Mouse (Mus musculus) CH12.LX (cell line): ENCODE results near the gene Cmklr1. TPM values are rescaled to one million over a fixed set of nuclear protein-coding genes. Genes with fewer than 3 reads are reported as not detected.

Experiments
- DNase-seq: peaks from one replicate; pipeline ENCODE4 v3.0.0-alpha.2; 2013; ENCODE audit errors: extremely low read depth
- H3K27ac ChIP-seq: 2 replicates; pipeline ENCODE4 v1.5.1; 2012; ENCODE audit warnings: low read depth, mild to moderate bottlenecking, control low read depth, moderate library complexity; ENCODE audit not compliant: insufficient read depth
- H3K27me3 ChIP-seq: replicated peaks from 2 replicates; pipeline ENCODE3; 2012; ENCODE audit warnings: inconsistent platforms
- H3K36me3 ChIP-seq, 2 experiments: replicated peaks in 1 of 2; 2 replicates each; pipeline versions ENCODE3 to v1.6.1; 2012; ENCODE audit warnings: inconsistent platforms in 1 of 2, low read length in 1 of 2, mild to moderate bottlenecking in 1 of 2, mixed read lengths in 1 of 2, moderate library complexity in 1 of 2; ENCODE audit not compliant: control insufficient read depth in 1 of 2, insufficient read depth in 1 of 2
- H3K4me1 ChIP-seq, 2 experiments: 2 replicates each; pipeline ENCODE4 v1.6.1; 2012; ENCODE audit warnings: inconsistent platforms in 1 of 2, moderate library complexity in 1 of 2; ENCODE audit not compliant: insufficient read depth in 2 of 2, control insufficient read depth in 1 of 2
- H3K4me2 ChIP-seq: 2 replicates; pipeline ENCODE4 v1.6.1; 2012; ENCODE audit warnings: low read depth, mild to moderate bottlenecking, control low read depth; ENCODE audit not compliant: poor library complexity, insufficient read depth, severe bottlenecking
- H3K4me3 ChIP-seq, 3 experiments: fragments of 150-350 bp in 1 of 3; sonication (generic) in 1 of 3; replicated peaks in 1 of 3; 2 replicates each; pipeline versions ENCODE3 to v1.5.1; 2011 to 2012; ENCODE audit warnings: low read depth in 2 of 3, low read length in 2 of 3, mild to moderate bottlenecking in 2 of 3, moderate library complexity in 2 of 3, control low read depth in 1 of 3, improper control_type of control experiment in 1 of 3, inconsistent platforms in 1 of 3, mixed read lengths in 1 of 3; ENCODE audit not compliant: poor library complexity in 1 of 3
- H3K79me2 ChIP-seq: replicated peaks from 2 replicates; pipeline ENCODE4 v1.6.1; 2012; ENCODE audit warnings: mild to moderate bottlenecking, moderate library complexity; ENCODE audit not compliant: control insufficient read depth, poor library complexity, insufficient read depth, severe bottlenecking; ENCODE audit errors: extremely low read depth
- H3K9ac ChIP-seq: 2 replicates; pipeline ENCODE4 v1.6.1; 2012; ENCODE audit warnings: low read depth, mild to moderate bottlenecking, control low read depth, moderate library complexity; ENCODE audit not compliant: insufficient read depth
- H3K9me3 ChIP-seq: replicated peaks from 2 replicates; pipeline ENCODE3; 2012; ENCODE audit warnings: low read length, inconsistent platforms, mixed read lengths
- CHD1 ChIP-seq: IDR thresholded peaks from 2 replicates; pipeline ENCODE4 v1.6.1; 2012; ENCODE audit warnings: low read depth, low read length, improper control_type of control experiment, inconsistent platforms
- CHD2 ChIP-seq: IDR thresholded peaks from 2 replicates; pipeline ENCODE4 v1.6.1; 2011; ENCODE audit warnings: low read length, improper control_type of control experiment
- CTCF ChIP-seq, 2 experiments: IDR thresholded peaks in 1 of 2; conservative IDR thresholded peaks in 1 of 2; 2 replicates each; pipeline ENCODE4 v1.5.1; 2011 to 2012; ENCODE audit warnings: low read depth in 2 of 2, low read length in 2 of 2, improper control_type of control experiment in 1 of 2, inconsistent platforms in 1 of 2, mild to moderate bottlenecking in 1 of 2, moderate library complexity in 1 of 2
- E2F4 ChIP-seq: IDR thresholded peaks from 2 replicates; pipeline ENCODE4 v1.6.1; 2011; ENCODE audit warnings: low read depth, low read length, improper control_type of control experiment; ENCODE audit not compliant: insufficient replicate concordance
- EP300 ChIP-seq: IDR thresholded peaks from 2 replicates; pipeline ENCODE4 v1.6.1; 2011; ENCODE audit warnings: low read length, improper control_type of control experiment
- GABPA ChIP-seq: IDR thresholded peaks from 2 replicates; pipeline ENCODE4 v1.6.1; 2012; ENCODE audit warnings: low read depth, low read length, improper control_type of control experiment, inconsistent platforms; ENCODE audit not compliant: insufficient replicate concordance
- HCFC1 ChIP-seq: IDR thresholded peaks from 2 replicates; pipeline ENCODE4 v1.6.1; 2012; ENCODE audit warnings: low read depth, mild to moderate bottlenecking, inconsistent platforms, low read length, improper control_type of control experiment
- IRF4 ChIP-seq: IDR thresholded peaks from 2 replicates; pipeline ENCODE4 v1.6.1; 2014; ENCODE audit warnings: low read depth, mild to moderate bottlenecking, inconsistent platforms, low read length, improper control_type of control experiment
- JUND ChIP-seq: conservative IDR thresholded peaks from 2 replicates; pipeline ENCODE4 v1.6.1; 2011; ENCODE audit warnings: low read depth, low read length, improper control_type of control experiment
- KAT2A ChIP-seq: IDR thresholded peaks from 2 replicates; pipeline ENCODE4 v1.6.1; 2012; ENCODE audit warnings: low read length, improper control_type of control experiment, inconsistent platforms; ENCODE audit not compliant: insufficient replicate concordance
- MAZ ChIP-seq: IDR thresholded peaks from 2 replicates; pipeline ENCODE4 v1.6.1; 2012; ENCODE audit warnings: low read depth, mild to moderate bottlenecking, inconsistent platforms, low read length, improper control_type of control experiment, moderate library complexity
- MEF2A ChIP-seq: IDR thresholded peaks from 2 replicates; pipeline ENCODE4 v1.6.1; 2014; ENCODE audit warnings: low read depth, mild to moderate bottlenecking, inconsistent platforms, low read length, improper control_type of control experiment, borderline replicate concordance
- MXI1 ChIP-seq: IDR thresholded peaks from 2 replicates; pipeline ENCODE4 v1.6.1; 2011; ENCODE audit warnings: mild to moderate bottlenecking, low read depth, low read length, improper control_type of control experiment
- MYC ChIP-seq: IDR thresholded peaks from 2 replicates; pipeline ENCODE4 v1.6.1; 2011; ENCODE audit warnings: low read depth, mild to moderate bottlenecking, improper control_type of control experiment, low read length
- NRF1 ChIP-seq: IDR thresholded peaks from 2 replicates; pipeline ENCODE4 v1.6.1; 2014; ENCODE audit warnings: low read depth, mild to moderate bottlenecking, inconsistent platforms, low read length, improper control_type of control experiment, moderate library complexity
- POLR2A ChIP-seq: IDR thresholded peaks from 2 replicates; pipeline ENCODE4 v1.6.1; 2011; ENCODE audit warnings: low read depth, mild to moderate bottlenecking, improper control_type of control experiment, low read length
- RAD21 ChIP-seq: IDR thresholded peaks from 2 replicates; pipeline ENCODE4 v1.6.1; 2011; ENCODE audit warnings: low read depth, mild to moderate bottlenecking, low read length, improper control_type of control experiment, moderate library complexity
- RCOR1 ChIP-seq: conservative IDR thresholded peaks from 2 replicates; pipeline ENCODE4 v1.6.1; 2012; ENCODE audit warnings: low read depth, mild to moderate bottlenecking, inconsistent platforms, low read length, improper control_type of control experiment
- SMC3 ChIP-seq: IDR thresholded peaks from 2 replicates; pipeline ENCODE4 v1.6.1; 2011; ENCODE audit warnings: low read depth, low read length, improper control_type of control experiment
- TBP ChIP-seq: conservative IDR thresholded peaks from 2 replicates; pipeline ENCODE4 v1.6.1; 2011; ENCODE audit warnings: low read depth, low read length, improper control_type of control experiment
- TCF12 ChIP-seq: IDR thresholded peaks from 2 replicates; pipeline ENCODE4 v1.6.1; 2014; ENCODE audit warnings: low read depth, mild to moderate bottlenecking, inconsistent platforms, low read length, improper control_type of control experiment
- UBTF ChIP-seq: IDR thresholded peaks from 2 replicates; pipeline ENCODE4 v1.6.1; 2012; ENCODE audit warnings: low read depth, mild to moderate bottlenecking, inconsistent platforms, low read length, improper control_type of control experiment, moderate library complexity
- USF2 ChIP-seq: conservative IDR thresholded peaks from 2 replicates; pipeline ENCODE4 v1.6.1; 2011; ENCODE audit warnings: low read depth, low read length, improper control_type of control experiment
- ZC3H11A ChIP-seq: IDR thresholded peaks from 2 replicates; pipeline ENCODE4 v1.6.1; 2012; ENCODE audit warnings: low read depth, mild to moderate bottlenecking, inconsistent platforms, low read length, improper control_type of control experiment
- ZKSCAN1 ChIP-seq: IDR thresholded peaks from 2 replicates; pipeline ENCODE4 v1.6.1; 2012; ENCODE audit warnings: low read depth, inconsistent platforms, low read length, improper control_type of control experiment, borderline replicate concordance
- ZNF384 ChIP-seq: IDR thresholded peaks from 2 replicates; pipeline ENCODE4 v1.6.1; 2012; ENCODE audit warnings: low read depth, low read length, improper control_type of control experiment, inconsistent platforms
- dilution Hi-C: fragments of 300-500 bp; cut with MboI; formaldehyde crosslinking; loops from 2 replicates; pipeline ENCODE4 v1.14.3; 2020; ENCODE audit warnings: low sequenced_read_pairs; ENCODE audit not compliant: extremely low pct_unique_long_range_greater_than_20kb, extremely low pct_ligation_motif_present
- in situ Hi-C: fragments of 300-500 bp; cut with MboI; formaldehyde crosslinking; loops from 3 replicates; pipeline ENCODE4 v1.14.3; 2019; ENCODE audit warnings: low sequenced_read_pairs, low pct_ligation_motif_present, low pct_unique_long_range_greater_than_20kb, mixed read lengths
- polyA plus RNA-seq: library from polyadenylated mRNA; unstranded; fragments of >175 nt; gene quantifications from 2 replicates; pipeline ENCODE4 v1.2.1, GENCODE M21; 2012; ENCODE audit warnings: low read depth; ENCODE audit not compliant: insufficient read length
- total RNA-seq, 2 experiments: library from RNA; depleted of rRNA; stranded (reverse); fragments of 300-350 nt in 1 of 2; fragments of >200 nt in 1 of 2; gene quantifications; 2 replicates each; pipeline ENCODE4 v1.2.3; 2012 to 2014

The Cmklr1 gene
- total and polyA plus RNA-seq, 3 experiments = not detected

DNA sequence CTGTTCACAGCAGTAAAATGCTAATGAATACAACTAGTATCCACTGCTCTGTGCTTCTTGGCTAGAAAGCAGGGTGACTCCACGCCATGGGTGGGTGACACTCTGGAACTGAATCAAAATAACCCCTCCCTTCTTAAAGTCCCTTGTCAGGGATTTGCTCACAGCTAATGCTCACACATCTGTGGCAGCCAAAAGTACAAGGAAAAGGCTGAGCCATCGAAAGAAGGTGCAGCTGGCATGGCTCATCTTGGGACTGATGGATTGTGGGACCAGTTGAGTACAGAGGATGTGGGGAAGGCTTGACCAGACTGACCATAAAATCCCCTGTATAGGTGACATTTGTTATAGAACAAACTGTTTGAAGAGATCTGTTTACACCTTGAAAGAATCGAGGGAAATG lies 44.1 kb downstream of the Cmklr1 start:
- H3K9me3 ChIP-seq = no peaks in the 10 kb centered on the region
- no peak overlapping the region for H3K4me2 ChIP-seq
- no peak for DNase-seq
- no peaks in the 10 kb centered on the region for H3K4me1 ChIP-seq
- H3K27me3 ChIP-seq = peaks cover 87% of the 10 kb centered on the region
- H3K79me2 ChIP-seq = no peaks in the 10 kb centered on the region
- H3K4me3 ChIP-seq = no peak overlapping the region
- no peak overlapping the region for H3K27ac ChIP-seq
- H3K9ac ChIP-seq = no peak overlapping the region
- H3K36me3 ChIP-seq = no peaks in the 10 kb centered on the region
- in situ Hi-C loops (no loop called here), dilution Hi-C loops (no loop called here)
- no peak for TF ChIP-seq RCOR1
- TF ChIP-seq ZNF384 = no peak
- no peak for TF ChIP-seq HCFC1
- TF ChIP-seq EP300 = no peak
- TF ChIP-seq E2F4 = no peak
- no peak for TF ChIP-seq JUND
- TF ChIP-seq NRF1 = no peak
- no peak for TF ChIP-seq POLR2A
- no peak for TF ChIP-seq MAZ
- no peak for TF ChIP-seq SMC3
- TF ChIP-seq MXI1 = no peak
- TF ChIP-seq MYC = no peak
- TF ChIP-seq GABPA = no peak
- no peak for TF ChIP-seq RAD21
- TF ChIP-seq IRF4 = no peak
- TF ChIP-seq CHD1 = no peak
- no peak for TF ChIP-seq ZC3H11A

DNA sequence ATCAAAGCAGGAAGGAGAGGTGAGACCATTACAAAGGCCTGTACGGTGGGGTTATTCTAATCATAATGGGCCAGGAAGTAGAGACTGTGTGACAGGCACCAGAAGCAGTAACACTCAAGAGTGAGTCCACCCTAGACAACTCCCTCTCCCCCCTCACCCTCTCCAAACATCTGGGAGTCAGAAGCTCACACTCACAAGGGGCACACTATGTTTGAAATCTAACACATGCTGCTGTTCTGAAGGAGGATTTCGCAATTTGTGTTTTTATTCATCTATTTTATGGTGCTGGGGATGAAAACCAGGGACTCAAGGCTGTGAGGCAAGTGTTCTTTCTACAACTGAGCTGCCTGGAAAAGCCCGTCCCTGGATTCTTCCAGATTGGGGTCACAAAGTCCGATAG lies 45.5 kb downstream of the Cmklr1 start:
- Histone ChIP-seq H3K27me3 (peaks cover 75% of the 10 kb centered on the region), H3K4me3 (no peak overlapping the region), H3K9ac (no peak overlapping the region), H3K9me3 (peaks cover 4% of the 10 kb centered on the region), H3K27ac (no peak overlapping the region), H3K79me2 (no peaks in the 10 kb centered on the region), H3K4me2 (no peak overlapping the region), H3K4me1 (no peaks in the 10 kb centered on the region), H3K36me3 (no peaks in the 10 kb centered on the region)
- TF ChIP-seq MEF2A = no peak
- TF ChIP-seq MAZ = no peak
- no peak for TF ChIP-seq TCF12
- TF ChIP-seq TBP = no peak
- TF ChIP-seq CHD1 = no peak
- TF ChIP-seq UBTF = no peak
- no peak for TF ChIP-seq ZC3H11A
- TF ChIP-seq ZKSCAN1 = no peak
- TF ChIP-seq SMC3 = no peak
- TF ChIP-seq CTCF (conservative IDR thresholded peaks at IDR 0.05 in 1 of 2, IDR thresholded peaks at IDR 0.05 in 1 of 2; ENCODE audit: low read depth in 2 of 2, low read length in 2 of 2) = no peak
- no peak for TF ChIP-seq RAD21
- TF ChIP-seq IRF4 = no peak
- no peak for TF ChIP-seq POLR2A
- TF ChIP-seq CHD2 = no peak
- TF ChIP-seq USF2 = no peak
- TF ChIP-seq JUND = no peak
- no peak for TF ChIP-seq KAT2A
- dilution Hi-C loops (no loop called here), in situ Hi-C loops (no loop called here)
- no peak for DNase-seq
